Mouse (Mus musculus) testis, postnatal 14 days (tissue): ENCODE data around the gene Cog2.
A peak's percentile ranks its signal among the peaks of the same experiment; 100 is the strongest.

Experiments
- DNase-seq: peaks from one replicate; pipeline ENCODE4 v3.0.0; 2021; ENCODE audit warnings: low spot score

Cog2 gene

GRCm38 (mm10) chr8:124571732-124572429 is 51.3 kb downstream of the Cog2 start:
- no peak for DNase-seq

- DNase-seq, result no peak
These were observed 51.8 kb downstream of the Cog2 start for GRCm38 (mm10) chr8:124572430-124572775.

- peak; percentile 87 for DNase-seq
These were observed 53.2 kb downstream of the Cog2 start for GRCm38 (mm10) chr8:124573552-124574340.

GRCm38 (mm10) chr8:124575811-124576210 is 55.2 kb downstream of the Cog2 start, which contains the start of gene Capn9:
TSS of gene Capn9 (plus strand) at chr8:124576111.
- DNase-seq, result no peak

- no peak for DNase-seq
These were observed 56.2 kb downstream of the Cog2 start for GRCm38 (mm10) chr8:124576751-124577150.

GRCm38 (mm10) chr8:124585718-124586425 is 65.3 kb downstream of the Cog2 start:
- DNase-seq, result peak; percentile 86

- no peak for DNase-seq
These were observed 66.0 kb downstream of the Cog2 start for GRCm38 (mm10) chr8:124586556-124586955.

GRCm38 (mm10) chr8:124589393-124589792 is 68.8 kb downstream of the Cog2 start:
- no peak for DNase-seq
